Mouse (Mus musculus): Measurements from ENCODE around the gene Camkv.

Gene Camkv

GRCm38 (mm10) chr9:107935374-107935773 is at the start of gene Camkv:
TSS of gene Camkv (plus strand) at chr9:107935674.
- DNase-seq (ENCODE audit: low spot score), result no peak

DNA sequence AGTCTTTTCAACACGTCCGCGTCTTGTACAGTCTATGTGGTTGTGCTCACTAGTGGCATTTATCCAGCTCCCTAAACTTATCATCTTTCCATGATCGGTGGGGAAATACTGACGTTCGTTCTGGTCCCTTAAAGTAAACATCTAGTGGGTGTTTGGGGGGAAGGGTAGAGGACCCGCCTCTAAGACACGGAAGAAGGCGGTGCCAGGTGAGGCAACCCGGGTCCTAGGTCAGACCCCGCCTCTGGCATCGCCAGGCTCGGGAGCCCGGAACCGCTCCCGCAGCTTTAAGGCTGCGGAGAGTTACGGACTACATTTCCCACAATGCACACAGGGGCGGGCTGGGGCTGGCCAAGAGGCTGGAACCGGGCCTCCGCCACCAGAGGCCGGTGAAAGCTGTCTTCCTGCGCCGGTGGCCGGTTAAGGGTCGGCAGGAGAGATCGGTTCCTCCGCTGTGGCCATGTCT is 47.6 kb upstream of the Camkv start, which contains the start of gene Mon1a:
Gene Mon1a, plus strand, starts transcription at position 348 of the 463 bp plus-strand sequence.
- peak; percentile 66 for DNase-seq (ENCODE audit: low spot score)

GRCm38 (mm10) chr9:107888267-107888850 is 47.1 kb upstream of the Camkv start:
- peak; percentile 11 for DNase-seq (ENCODE audit: low spot score)

DNA sequence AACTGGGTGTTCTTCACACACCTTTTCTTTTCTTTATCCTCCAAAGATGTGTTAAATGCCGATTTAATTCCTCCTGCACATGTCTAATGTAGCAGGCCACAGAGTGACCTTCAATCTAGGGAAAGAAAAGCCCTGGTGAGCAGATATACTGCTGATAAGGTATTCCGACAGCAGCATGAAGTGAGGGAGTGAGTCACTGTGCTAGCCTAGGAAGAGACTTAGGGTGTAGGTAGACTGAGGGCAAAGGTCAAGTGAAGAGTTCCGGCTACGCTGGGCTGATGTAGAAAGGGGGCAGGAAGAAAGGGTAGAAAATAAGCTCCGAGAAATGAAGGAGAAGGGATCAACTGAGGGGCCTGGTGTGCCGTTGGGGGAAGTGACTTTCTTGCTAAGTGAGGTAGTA is 45.2 kb upstream of the Camkv start:
- no peak for DNase-seq (ENCODE audit: low spot score)

DNA sequence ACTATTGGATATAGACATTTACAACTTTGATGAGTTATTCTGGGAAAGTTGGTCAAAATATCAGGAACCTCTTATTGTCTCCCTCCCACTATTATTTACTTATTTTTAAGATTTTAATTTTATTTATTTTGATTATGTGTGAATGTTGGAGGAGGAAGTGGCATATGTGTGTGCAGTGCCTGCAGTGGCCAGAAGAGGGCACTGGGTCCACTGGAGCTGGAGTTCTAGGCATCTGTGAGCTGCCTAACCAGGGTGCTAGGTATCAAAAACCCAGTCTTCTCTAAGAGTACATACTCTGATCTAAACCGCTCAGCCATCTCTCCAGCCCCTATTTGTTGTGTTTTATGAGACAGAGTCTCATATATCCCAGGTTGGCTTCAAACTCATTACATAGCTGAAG is 44.5 kb upstream of the Camkv start:
- DNase-seq (ENCODE audit: low spot score), result no peak

DNA sequence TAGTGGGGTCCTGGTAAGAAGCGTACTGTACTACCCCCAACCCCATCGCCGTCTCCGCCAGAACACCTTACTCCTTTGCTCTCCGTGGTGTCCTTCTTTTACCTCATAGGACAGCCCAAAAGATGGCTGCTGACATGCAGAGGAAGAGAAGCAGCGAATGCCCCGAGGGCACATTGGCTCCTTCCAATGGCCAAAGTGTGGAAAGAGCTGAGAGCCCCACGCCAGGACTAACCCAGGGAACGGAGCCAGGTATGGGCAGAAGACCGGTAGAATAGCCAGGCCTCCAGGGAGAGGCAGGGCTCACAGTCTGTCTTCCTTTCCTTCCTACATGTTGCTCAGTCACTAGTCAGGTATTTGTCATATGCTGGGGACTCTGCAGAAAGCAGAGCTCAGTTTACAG is 36.9 kb upstream of the Camkv start:
- no peak for DNase-seq (ENCODE audit: low spot score)

- DNase-seq (ENCODE audit: low spot score), result no peak
Observed at GRCm38 (mm10) chr9:107899855-107900254, 35.6 kb upstream of the Camkv start.

GRCm38 (mm10) chr9:107900840-107901626 is 34.4 kb upstream of the Camkv start:
- DNase-seq (ENCODE audit: low spot score), result peak; percentile 41

GRCm38 (mm10) chr9:107901627-107901914 is 33.9 kb upstream of the Camkv start:
- no peak for DNase-seq (ENCODE audit: low spot score)

DNA sequence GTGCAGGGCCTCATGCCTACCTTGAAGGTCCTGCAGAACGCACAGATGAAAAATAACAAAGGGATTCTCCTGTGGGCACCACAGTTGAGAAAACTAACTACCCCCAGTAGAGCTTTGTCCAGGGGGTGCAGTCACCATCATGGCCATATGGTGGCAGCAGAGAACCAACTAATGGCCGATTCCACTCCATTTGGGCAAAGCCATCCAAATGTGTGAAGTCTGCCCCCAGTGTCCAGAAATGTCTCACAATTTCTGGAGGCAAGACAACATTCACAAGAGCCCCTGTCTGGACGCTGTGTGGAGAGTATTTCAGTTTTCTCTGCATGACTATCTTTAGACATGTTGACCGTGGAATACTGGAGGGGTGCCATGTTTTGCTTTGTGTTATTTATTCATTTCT is 30.7 kb upstream of the Camkv start:
- DNase-seq (ENCODE audit: low spot score), result peak; percentile 88

DNA sequence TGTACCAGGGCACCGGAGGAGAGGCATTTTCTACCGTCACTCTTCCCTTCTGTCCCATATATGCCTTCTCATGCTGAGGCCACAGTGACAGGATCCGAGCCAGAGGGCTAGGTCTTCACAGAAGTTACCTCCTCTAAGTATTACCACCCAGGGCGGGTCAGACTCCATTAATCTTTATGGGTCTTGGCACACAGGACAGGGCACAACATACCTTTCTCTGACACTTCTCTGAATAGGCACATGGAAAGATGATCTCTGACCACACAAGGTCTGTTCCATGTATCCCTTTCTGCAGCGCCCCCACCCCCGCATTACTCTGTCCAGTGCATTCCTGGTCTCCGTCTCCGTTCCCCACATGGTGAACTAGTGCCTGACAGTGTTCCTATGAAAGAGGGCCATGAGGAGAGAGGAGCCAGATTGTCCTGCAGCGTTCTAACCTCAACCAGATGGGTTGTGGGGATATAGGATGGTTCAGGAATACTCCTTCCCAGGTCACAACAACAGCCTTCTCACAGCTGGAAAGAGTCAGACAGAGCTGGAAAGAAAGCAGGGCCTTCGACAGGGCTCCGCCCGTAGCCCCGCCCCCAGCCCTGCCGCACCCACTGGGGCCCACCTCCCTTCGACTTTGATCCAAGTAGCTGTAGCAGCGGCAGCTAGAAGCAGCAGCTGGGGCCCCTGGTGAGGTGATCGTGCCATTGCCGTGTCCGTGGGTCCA is 29.1 kb upstream of the Camkv start, which contains the start of gene Mst1r:
Gene Mst1r, plus strand, starts transcription at position 622 of the 715 bp plus-strand sequence.
- DNase-seq (ENCODE audit: low spot score), result peak; percentile 86

- peak; percentile 30 for DNase-seq (ENCODE audit: low spot score)
Observed at GRCm38 (mm10) chr9:107906967-107907800, 28.3 kb upstream of the Camkv start.

DNA sequence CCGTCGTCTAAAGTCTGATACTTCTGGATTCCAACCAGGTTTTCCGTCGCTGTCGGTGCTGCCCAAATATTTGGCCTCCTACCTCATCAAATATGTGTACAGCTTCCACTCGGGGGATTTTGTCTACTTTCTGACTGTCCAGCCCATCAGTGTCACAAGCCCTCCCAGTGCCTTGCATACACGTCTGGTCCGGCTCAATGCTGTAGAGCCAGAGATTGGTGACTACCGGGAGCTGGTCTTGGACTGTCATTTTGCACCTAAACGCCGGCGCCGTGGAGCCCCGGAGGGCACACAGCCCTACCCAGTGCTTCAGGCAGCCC is 27.7 kb upstream of the Camkv start:
- no peak for DNase-seq (ENCODE audit: low spot score)

GRCm38 (mm10) chr9:107908410-107909158 is 26.9 kb upstream of the Camkv start:
- peak; percentile 40 for DNase-seq (ENCODE audit: low spot score)

GRCm38 (mm10) chr9:107910025-107910769 is 25.3 kb upstream of the Camkv start:
- peak; percentile 58 for DNase-seq (ENCODE audit: low spot score)

- no peak for DNase-seq (ENCODE audit: low spot score)
Observed at GRCm38 (mm10) chr9:107914764-107915420, 20.6 kb upstream of the Camkv start.

- DNase-seq (ENCODE audit: low spot score), result no peak
Observed at GRCm38 (mm10) chr9:107917895-107918608, 17.4 kb upstream of the Camkv start.

DNA sequence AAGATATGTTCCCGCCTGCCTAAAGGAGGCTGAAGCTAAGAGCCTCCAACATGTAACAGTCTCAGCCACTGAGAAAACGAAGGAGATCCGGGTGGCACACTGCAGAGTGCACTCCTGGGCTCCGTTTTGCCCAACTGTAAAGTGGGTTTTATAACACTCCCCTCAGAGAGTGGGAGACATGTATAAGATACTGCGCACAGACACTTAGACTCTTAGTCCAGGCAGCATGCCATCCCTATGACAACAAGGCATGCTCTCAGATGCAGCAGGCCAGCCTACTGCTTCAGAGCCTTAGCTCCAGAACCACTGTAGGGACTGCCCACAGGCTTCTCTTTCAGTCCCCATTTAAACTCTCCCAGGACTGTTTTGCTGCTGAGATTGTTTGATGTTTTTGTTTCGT is 16.6 kb upstream of the Camkv start:
- DNase-seq (ENCODE audit: low spot score), result no peak

DNA sequence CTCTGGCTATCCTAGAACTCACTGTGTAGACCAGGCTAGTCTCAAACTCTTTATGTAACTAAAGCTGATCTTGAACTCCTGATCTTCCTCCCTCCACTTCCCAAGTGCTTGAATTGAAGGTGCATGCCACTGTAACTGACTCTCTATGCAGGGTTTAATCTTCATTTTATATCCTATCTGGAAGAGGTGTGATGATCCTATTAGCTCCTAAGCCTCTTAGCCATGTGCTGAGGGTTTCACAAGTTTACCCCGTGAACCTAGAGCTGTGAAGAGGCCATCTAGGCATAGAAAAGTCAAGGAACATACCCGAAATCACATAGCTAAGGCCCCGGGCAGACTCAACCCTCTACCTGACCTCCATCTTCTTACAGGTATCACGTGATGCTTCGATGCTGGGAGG is 16.0 kb upstream of the Camkv start:
- no peak for DNase-seq (ENCODE audit: low spot score)

- peak; percentile 58 for DNase-seq (ENCODE audit: low spot score)
Observed at GRCm38 (mm10) chr9:107923021-107923420, 12.5 kb upstream of the Camkv start.

Data from urinary bladder, postnatal 25 days (tissue).